Mouse (Mus musculus) liver, embryonic 12.5 days (tissue): ENCODE results near the gene Mat2b. TPM values are rescaled to one million over a fixed set of nuclear protein-coding genes. Genes with fewer than 3 reads are reported as not detected.
"Not testable (repeated sequence)": the region's sequence is repeated elsewhere in the genome, so short reads cannot be mapped to it uniquely, and the experiment has no call there.

Source experiments
- ATAC-seq: fragments of 200-750 bp; cut with Nextera tagmentation; 2 replicates; pipeline ENCODE4 v1.8.0; 2017; ENCODE audit warnings: moderate number of reproducible peaks, mild to moderate bottlenecking, moderate library complexity
- H3K27ac ChIP-seq: fragments of 300-500 bp; sonication (generic); 2 replicates; pipeline ENCODE4 v1.5.1; 2016; ENCODE audit warnings: mild to moderate bottlenecking
- H3K27me3 ChIP-seq: fragments of 300-500 bp; sonication (generic); replicated peaks from 2 replicates; pipeline ENCODE4 v1.6.1; 2016; ENCODE audit warnings: mild to moderate bottlenecking, moderate library complexity
- H3K36me3 ChIP-seq: fragments of 300-500 bp; sonication (generic); 2 replicates; pipeline ENCODE4 v1.6.1; 2016; ENCODE audit warnings: mild to moderate bottlenecking, moderate library complexity
- H3K4me1 ChIP-seq: fragments of 300-500 bp; sonication (generic); 2 replicates; pipeline ENCODE4 v1.6.1; 2016
- H3K4me2 ChIP-seq: fragments of 300-500 bp; sonication (generic); 2 replicates; pipeline ENCODE4 v1.6.1; 2016; ENCODE audit warnings: mild to moderate bottlenecking, moderate library complexity
- H3K4me3 ChIP-seq: fragments of 300-500 bp; sonication (generic); 2 replicates; pipeline ENCODE4 v1.5.1; 2016; ENCODE audit warnings: mild to moderate bottlenecking, moderate library complexity
- H3K9ac ChIP-seq: fragments of 300-500 bp; sonication (generic); 2 replicates; pipeline ENCODE4 v1.6.1; 2016; ENCODE audit warnings: mild to moderate bottlenecking, moderate library complexity
- H3K9me3 ChIP-seq: fragments of 300-500 bp; sonication (generic); replicated peaks from 2 replicates; pipeline ENCODE4 v1.6.1; 2016; ENCODE audit warnings: mild to moderate bottlenecking, moderate library complexity
- WGBS: fragments of 180-500 bp; shearing (Covaris S2); methylation state at CpG from one replicate; pipeline ENCODE4 v1.1.7; 2016; ENCODE audit not compliant: insufficient replicate concordance; 5-methylcytosine and 5-hydroxymethylcytosine counted together
- polyA plus RNA-seq: library from polyadenylated mRNA; unstranded; fragments of >200 nt; fragmentation: Nextera tagmentation; extraction: Ambion mirVana; gene quantifications from 2 replicates; pipeline ENCODE4 v1.2.1, GENCODE M21; 2016

Mat2b gene
- 64.8 and 65.8 TPM in 2 replicates for polyA plus RNA-seq

DNA sequence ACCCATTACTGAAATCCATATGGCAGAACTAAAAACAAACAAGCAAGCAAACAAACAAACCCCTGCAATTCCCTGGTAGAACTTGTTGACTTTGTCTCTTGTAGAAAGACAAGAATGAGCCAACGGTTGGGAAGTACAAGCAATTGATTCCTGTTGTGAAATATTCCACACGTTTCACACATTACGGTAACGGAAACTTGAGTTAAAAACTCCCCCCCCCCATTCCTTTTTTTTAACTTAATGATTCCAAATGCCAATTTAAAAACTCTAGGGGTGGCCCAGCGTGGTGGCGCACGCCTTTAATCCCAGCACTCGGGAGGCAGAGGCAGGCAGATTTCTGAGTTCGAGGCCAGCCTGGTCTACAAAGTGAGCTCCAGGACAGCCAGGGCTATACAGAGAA, at the start of gene Mat2b:
TSS of gene Mat2b (minus strand) at position 101 of the 400 bp plus-strand sequence.
- ATAC-seq = no peak
- Histone ChIP-seq H3K9me3 (0 out of 2 replicates have a peak, but pooled peaks cover 3% of the 10 kb centered on the region), H3K27ac (peak within 1 kb of the TSS; percentile 96), H3K27me3 (no peaks in the 10 kb centered on the region), H3K36me3 (peaks cover 10% of the 10 kb centered on the region), H3K4me1 (peaks cover 27% of the 10 kb centered on the region), H3K4me3 (peak within 1 kb of the TSS; percentile 86), H3K4me2 (peak within 1 kb of the TSS; percentile 91), H3K9ac (peak within 1 kb of the TSS; percentile 79)
- WGBS = 78% methylated on average over 9 of the region's 9 CpGs

- Histone ChIP-seq H3K9me3 (no peaks in the 10 kb centered on the region), H3K4me3 (no peak overlapping the region), H3K9ac (no peak overlapping the region), H3K4me2 (no peak overlapping the region), H3K36me3 (peaks cover 39% of the 10 kb centered on the region), H3K27me3 (no peaks in the 10 kb centered on the region), H3K27ac (no peak overlapping the region), H3K4me1 (no peaks in the 10 kb centered on the region)
- 74% methylated on average over 3 of the region's 3 CpGs for WGBS
- ATAC-seq = no peak
Measured at GRCm38 (mm10) chr11:40744348-40744747, 49.3 kb upstream of the Mat2b start.

GRCm38 (mm10) chr11:40741605-40742262, 46.7 kb upstream of the Mat2b start:
- Histone ChIP-seq H3K27me3 (no peaks in the 10 kb centered on the region), H3K9ac (no peak overlapping the region), H3K4me1 (no peaks in the 10 kb centered on the region), H3K9me3 (no peaks in the 10 kb centered on the region), H3K4me3 (no peak overlapping the region), H3K4me2 (no peak overlapping the region), H3K27ac (no peak overlapping the region), H3K36me3 (peaks cover 60% of the 10 kb centered on the region)
- ATAC-seq = no peak
- 83% methylated on average over 12 of the region's 12 CpGs for WGBS

DNA sequence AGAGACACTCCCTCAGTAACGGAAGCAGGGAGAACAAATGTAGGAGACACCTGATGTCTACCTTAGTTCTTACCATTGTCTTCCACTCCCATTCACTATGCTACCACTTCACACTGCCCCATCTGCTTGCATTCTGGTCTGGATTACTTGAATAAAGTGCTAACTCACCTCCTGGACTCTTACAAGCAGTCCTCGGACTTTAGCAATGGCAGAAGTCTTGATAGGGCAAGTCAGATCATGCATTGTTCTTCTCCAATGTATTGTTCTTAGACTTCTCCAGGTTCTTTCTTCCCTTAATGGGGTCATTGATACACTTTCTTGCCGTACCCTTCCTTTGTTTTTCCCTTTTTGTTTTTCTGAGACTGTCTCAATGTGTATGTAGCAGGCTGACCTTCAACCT, 42.4 kb upstream of the Mat2b start:
- H3K4me3 ChIP-seq = no peak overlapping the region
- 85% methylated on average over 3 of the region's 3 CpGs for WGBS

DNA sequence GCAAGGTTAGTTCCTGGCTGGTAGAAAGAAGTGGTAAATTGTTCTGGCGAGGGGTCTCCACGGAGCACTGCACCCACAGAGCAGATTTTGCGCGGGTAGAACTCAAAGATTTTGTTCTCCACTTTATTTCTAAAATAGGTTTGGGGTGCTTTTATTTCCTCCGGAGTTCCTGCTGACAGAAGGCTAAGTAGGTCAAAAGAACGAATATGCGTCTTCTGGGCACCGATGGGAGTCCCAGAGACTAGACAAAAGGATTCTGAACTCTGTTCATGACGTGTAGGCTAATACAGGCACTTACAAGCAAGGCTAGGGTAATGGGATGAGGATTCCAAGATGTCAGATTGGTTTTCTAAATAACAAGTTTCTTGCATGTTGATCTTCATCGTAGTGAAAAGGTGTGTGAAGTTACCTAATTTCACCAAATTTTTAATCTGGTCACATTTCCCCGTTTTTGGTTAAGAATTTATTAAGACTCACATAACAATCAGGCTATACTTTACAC, 39.3 kb upstream of the Mat2b start:
- 3% methylated on average over 11 of the region's 11 CpGs for WGBS
- no peak for ATAC-seq
- peak overlapping the region; percentile 83 for H3K4me2 ChIP-seq

More for the DNA sequence above, 42.4 kb upstream of the Mat2b start:
- ATAC-seq = no peak
- Histone ChIP-seq H3K27ac (no peak overlapping the region), H3K4me2 (no peak overlapping the region), H3K9ac (no peak overlapping the region), H3K9me3 (no peaks in the 10 kb centered on the region), H3K36me3 (peaks cover 64% of the 10 kb centered on the region), H3K27me3 (no peaks in the 10 kb centered on the region), H3K4me1 (peaks cover 15% of the 10 kb centered on the region)

GRCm38 (mm10) chr11:40733339-40734174, 38.6 kb upstream of the Mat2b start, which contains the start of the genes Hmmr and Nudcd2:
Gene Hmmr, minus strand, starts transcription at chr11:40733422.
Gene Nudcd2, plus strand, starts transcription at chr11:40733667.
- under 1% methylated on average over 52 of the region's 52 CpGs for WGBS
- H3K36me3 ChIP-seq = peaks cover 67% of the 10 kb centered on the region
- H3K27me3 ChIP-seq = no peaks in the 10 kb centered on the region
- H3K4me1 ChIP-seq = peaks cover 40% of the 10 kb centered on the region
- ATAC-seq = peak; percentile 97
- no peaks in the 10 kb centered on the region for H3K9me3 ChIP-seq
- peak within 1 kb of the TSS; percentile 83 for H3K4me2 ChIP-seq
- peak within 1 kb of the TSS; percentile 89 for H3K4me3 ChIP-seq
- peak within 1 kb of the TSS; percentile 90 for H3K27ac ChIP-seq
- peak within 1 kb of the TSS; percentile 94 for H3K9ac ChIP-seq

More for the DNA sequence above, 39.3 kb upstream of the Mat2b start:
- H3K4me1 ChIP-seq = peaks cover 40% of the 10 kb centered on the region
- no peaks in the 10 kb centered on the region for H3K9me3 ChIP-seq
- peak overlapping the region; percentile 94 for H3K9ac ChIP-seq
- H3K27ac ChIP-seq = peak overlapping the region; percentile 86
- H3K27me3 ChIP-seq = no peaks in the 10 kb centered on the region
- H3K36me3 ChIP-seq = peaks cover 67% of the 10 kb centered on the region
- peak overlapping the region; percentile 89 for H3K4me3 ChIP-seq

DNA sequence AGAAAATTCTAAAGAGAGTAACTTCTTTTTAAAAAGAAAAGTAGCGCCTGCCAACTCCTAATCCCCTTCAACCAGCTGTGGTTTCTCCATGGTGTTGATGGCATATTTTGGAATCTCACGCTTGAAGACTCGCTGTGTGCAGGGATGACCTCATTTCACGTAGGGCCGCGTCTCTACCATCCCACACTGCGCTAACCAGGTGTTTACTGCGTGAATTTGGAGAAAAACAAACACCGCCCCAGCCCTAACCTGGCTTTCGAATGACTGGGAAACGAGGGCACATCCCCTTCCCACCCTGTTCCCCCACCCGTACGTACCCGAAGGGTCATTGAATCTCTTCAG, 38.0 kb upstream of the Mat2b start:
- Histone ChIP-seq H3K4me2 (peak overlapping the region; percentile 76), H3K4me1 (peaks cover 40% of the 10 kb centered on the region), H3K27ac (peak overlapping the region; percentile 90), H3K9ac (peak overlapping the region; percentile 83), H3K9me3 (no peaks in the 10 kb centered on the region), H3K27me3 (no peaks in the 10 kb centered on the region), H3K36me3 (peaks cover 67% of the 10 kb centered on the region), H3K4me3 (peak overlapping the region; percentile 89)
- under 1% methylated on average over 14 of the region's 14 CpGs for WGBS
- peak; percentile 69 for ATAC-seq

DNA sequence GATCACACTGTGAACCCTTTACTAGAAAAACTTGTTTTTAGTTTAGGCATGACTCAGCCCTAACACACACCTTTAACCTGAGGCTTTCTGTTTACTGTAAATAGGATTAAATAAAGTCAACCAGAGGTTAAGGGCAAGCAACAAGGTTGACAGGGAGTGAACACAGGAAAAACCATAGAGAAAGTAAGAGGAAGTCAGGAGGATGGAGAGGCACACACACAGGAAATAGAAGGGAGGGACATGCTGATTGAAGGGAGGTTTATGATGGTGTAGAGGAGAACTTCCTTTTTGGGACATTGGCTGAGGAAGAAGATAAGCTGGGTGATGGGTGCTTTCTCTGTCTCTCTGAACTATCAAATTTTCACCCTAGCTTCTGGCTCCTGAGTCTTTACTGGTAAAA, 23.3 kb upstream of the Mat2b start:
- ATAC-seq = no peak
- no peak overlapping the region for H3K27ac ChIP-seq
- no peak overlapping the region for H3K4me3 ChIP-seq
- H3K4me1 ChIP-seq = no peaks in the 10 kb centered on the region
- H3K9me3 ChIP-seq = no peaks in the 10 kb centered on the region
- H3K4me2 ChIP-seq = no peak overlapping the region
- no peak overlapping the region for H3K9ac ChIP-seq
- no peaks in the 10 kb centered on the region for H3K27me3 ChIP-seq
- H3K36me3 ChIP-seq = peaks cover 98% of the 10 kb centered on the region

DNA sequence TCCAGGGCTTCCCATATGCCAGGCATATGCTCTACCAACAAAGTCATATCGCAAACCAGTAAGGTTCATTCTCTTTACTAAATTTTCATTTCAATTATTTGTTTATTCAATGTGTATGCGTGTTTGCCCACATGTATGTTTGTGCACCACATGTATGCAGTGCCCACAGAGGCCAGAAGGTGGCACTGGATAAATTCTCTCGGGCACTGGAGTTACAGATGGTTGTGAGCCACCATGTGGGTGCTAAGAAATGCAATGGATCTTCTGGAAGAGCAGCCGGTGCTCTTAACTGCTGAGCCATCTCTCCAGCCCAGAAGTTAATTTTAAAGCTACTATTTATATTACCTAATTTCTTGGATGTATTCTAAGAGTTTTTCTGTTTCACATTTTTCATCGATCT, 20.5 kb upstream of the Mat2b start:
- Histone ChIP-seq H3K4me1 (no peaks in the 10 kb centered on the region), H3K4me2 (no peak overlapping the region), H3K4me3 (no peak overlapping the region), H3K9me3 (no peaks in the 10 kb centered on the region), H3K27ac (no peak overlapping the region), H3K27me3 (no peaks in the 10 kb centered on the region), H3K36me3 (peaks cover 98% of the 10 kb centered on the region), H3K9ac (no peak overlapping the region)
- WGBS = 92% methylated on average over 5 of the region's 5 CpGs
- no peak for ATAC-seq

DNA sequence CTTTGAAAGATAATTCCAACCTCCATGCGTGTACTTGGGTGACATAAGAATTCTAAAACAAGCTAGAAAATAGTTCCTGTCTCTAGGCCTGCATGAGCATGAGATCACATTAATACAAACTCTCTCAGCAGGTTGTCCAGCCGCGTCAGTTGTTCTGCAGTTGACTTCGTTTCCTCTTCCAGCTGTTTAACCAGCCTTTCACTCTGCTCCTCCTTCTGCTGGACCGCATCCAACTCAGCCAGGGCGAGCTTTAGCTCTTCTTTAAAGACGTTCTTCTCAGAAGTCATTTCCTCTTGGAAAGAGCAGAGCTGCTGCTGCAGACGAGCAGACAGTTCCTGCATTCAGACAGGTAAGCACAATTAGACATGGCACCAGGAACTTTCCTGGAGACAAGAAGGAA, 18.9 kb upstream of the Mat2b start:
- Histone ChIP-seq H3K4me3 (no peak overlapping the region), H3K9ac (no peak overlapping the region), H3K9me3 (no peaks in the 10 kb centered on the region), H3K4me1 (no peaks in the 10 kb centered on the region), H3K4me2 (no peak overlapping the region), H3K27me3 (no peaks in the 10 kb centered on the region), H3K36me3 (peaks cover 98% of the 10 kb centered on the region), H3K27ac (no peak overlapping the region)
- 86% methylated on average over 8 of the region's 8 CpGs for WGBS
- ATAC-seq = no peak

DNA sequence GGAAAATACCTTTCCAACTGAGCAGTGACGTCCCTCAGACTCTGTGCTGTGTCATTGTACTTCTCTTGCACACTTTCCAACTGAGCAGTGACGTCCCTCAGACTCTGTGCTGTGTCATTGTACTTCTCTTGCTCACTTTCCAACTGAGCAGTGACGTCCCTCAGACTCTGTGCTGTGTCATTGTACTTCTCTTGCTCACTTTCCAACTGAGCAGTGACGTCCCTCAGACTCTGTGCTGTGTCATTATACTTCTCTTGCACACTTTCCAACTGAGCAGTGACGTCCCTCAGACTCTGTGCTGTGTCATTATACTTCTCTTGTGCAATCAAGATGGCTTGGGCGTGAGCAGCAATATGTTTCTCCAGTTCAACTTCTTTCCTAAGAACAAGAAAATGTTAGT, 14.9 kb upstream of the Mat2b start:
- not testable (repeated sequence) for H3K4me1 ChIP-seq, H3K27ac ChIP-seq, H3K4me3 ChIP-seq, H3K9me3 ChIP-seq, H3K27me3 ChIP-seq, H3K9ac ChIP-seq, H3K4me2 ChIP-seq, ATAC-seq
- 78% methylated on average over 6 of the region's 6 CpGs for WGBS
- peaks cover 97% of the 10 kb centered on the region for H3K36me3 ChIP-seq
